Mouse (Mus musculus): ENCODE data around the gene Nle1. TPM values are rescaled to one million over a fixed set of nuclear protein-coding genes. Genes with fewer than 3 reads are reported as not detected.

Gene Nle1
- polyA plus RNA-seq, 1 experiment from 2014 or later, result 21.2 TPM

DNA sequence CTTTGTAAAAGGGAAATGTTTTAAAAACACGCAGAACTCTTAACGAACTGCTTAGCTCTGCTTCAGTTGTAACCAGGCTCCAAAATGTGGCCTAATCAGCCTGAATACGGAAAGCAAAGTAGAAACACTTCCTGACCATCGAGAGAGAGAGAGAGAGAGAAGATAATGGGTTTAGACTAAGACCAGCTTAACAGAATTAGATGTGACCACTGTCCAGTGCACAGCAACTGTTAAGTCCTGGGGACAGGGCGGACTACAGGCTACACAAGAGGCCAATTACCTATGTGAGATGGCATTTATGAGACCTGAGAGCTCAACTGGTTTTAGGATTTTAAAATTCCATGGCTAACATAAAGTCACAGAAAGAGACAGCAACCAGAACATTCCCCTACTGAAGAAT, 40.3 kb downstream of the Nle1 start:
- Histone ChIP-seq H3K4me1 (peaks cover 15% of the 10 kb centered on the region), H3K9me3 (no peaks in the 10 kb centered on the region), H3K27me3 (replicated peaks) (no peaks in the 10 kb centered on the region), H3K36me3 (no peaks in the 10 kb centered on the region), H3K4me3 (no peak overlapping the region), H3K27ac (replicated peaks) (no peak overlapping the region), H3K9ac (no peak overlapping the region), H3K4me2 (0 out of 2 replicates have a peak overlapping the region, but pooled peaks have one; percentile 5)
- ATAC-seq (ENCODE audit: extremely low read depth, insufficient number of reproducible peaks, low FRiP score, low TSS enrichment), result no peak
- WGBS, result 55% methylated on average over 5 of the region's 5 CpGs

- Histone ChIP-seq H3K36me3 (no peaks in the 10 kb centered on the region), H3K9me3 (no peaks in the 10 kb centered on the region), H3K9ac (no peak overlapping the region), H3K4me3 (no peak overlapping the region), H3K4me1 (peaks cover 20% of the 10 kb centered on the region), H3K4me2 (no peak overlapping the region), H3K27me3 (replicated peaks) (no peaks in the 10 kb centered on the region), H3K27ac (replicated peaks) (no peak overlapping the region)
- WGBS, result 29% methylated on average over 7 of the region's 7 CpGs
- no peak for ATAC-seq (ENCODE audit: extremely low read depth, insufficient number of reproducible peaks, low FRiP score, low TSS enrichment)
Measured at GRCm38 (mm10) chr11:82866850-82867564, 41.2 kb downstream of the Nle1 start.

DNA sequence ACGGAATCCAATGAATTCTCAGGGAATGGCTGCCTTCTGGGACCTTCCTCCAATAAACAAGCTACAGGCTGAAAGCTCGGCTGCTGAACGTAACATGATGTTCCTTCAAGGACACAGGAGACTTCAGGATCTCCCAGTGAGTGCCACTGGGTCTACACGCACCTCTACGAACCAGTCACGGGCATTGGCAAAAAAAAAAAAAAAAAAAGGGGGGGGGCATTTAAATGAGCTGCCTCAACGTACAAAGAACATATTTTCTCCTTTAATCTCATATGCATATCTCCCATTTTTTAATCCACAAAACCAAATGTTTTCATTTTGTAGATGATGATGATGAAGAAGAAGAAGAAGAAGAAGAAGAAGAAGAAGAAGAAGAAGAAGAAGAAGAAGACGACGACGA, 42.3 kb downstream of the Nle1 start:
- Histone ChIP-seq H3K9me3 (no peaks in the 10 kb centered on the region), H3K9ac (no peak overlapping the region), H3K27ac (replicated peaks) (no peak overlapping the region), H3K27me3 (replicated peaks) (no peaks in the 10 kb centered on the region), H3K4me1 (peaks cover 28% of the 10 kb centered on the region), H3K4me3 (no peak overlapping the region), H3K4me2 (no peak overlapping the region), H3K36me3 (no peaks in the 10 kb centered on the region)
- 79% methylated on average over 10 of the region's 10 CpGs for WGBS
- no peak for ATAC-seq (ENCODE audit: extremely low read depth, insufficient number of reproducible peaks, low FRiP score, low TSS enrichment)

DNA sequence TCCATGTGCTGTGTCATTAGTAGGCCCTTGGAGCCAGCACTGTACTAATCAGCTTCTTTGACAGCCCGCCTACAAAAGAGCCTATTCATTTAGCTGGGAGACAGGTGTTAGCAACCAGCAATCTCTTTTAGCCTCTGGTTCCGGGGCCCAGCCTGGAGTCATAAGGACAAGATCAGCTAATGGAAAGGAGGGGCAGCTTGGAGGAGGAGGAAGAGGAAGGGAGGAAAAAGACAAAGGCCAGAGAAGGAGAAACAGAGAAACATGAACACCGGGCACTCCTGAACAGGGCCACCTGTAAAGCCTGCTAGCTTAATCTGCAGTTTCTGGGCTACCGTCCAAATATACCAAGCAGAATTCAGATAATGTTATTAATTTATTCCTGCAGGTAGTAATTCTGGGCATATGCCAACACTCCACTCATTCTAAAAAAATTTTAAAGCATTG, 44.7 kb downstream of the Nle1 start:
- no peak overlapping the region for H3K9ac ChIP-seq
- H3K4me1 ChIP-seq, result peaks cover 21% of the 10 kb centered on the region
- no peak overlapping the region for H3K27ac ChIP-seq (replicated peaks)
- H3K9me3 ChIP-seq, result no peaks in the 10 kb centered on the region
- H3K27me3 ChIP-seq (replicated peaks), result no peaks in the 10 kb centered on the region
- H3K4me2 ChIP-seq, result no peak overlapping the region
- no peaks in the 10 kb centered on the region for H3K36me3 ChIP-seq
- no peak for ATAC-seq (ENCODE audit: extremely low read depth, insufficient number of reproducible peaks, low FRiP score, low TSS enrichment)
- WGBS, result 57% methylated on average over 4 of the region's 4 CpGs
- no peak overlapping the region for H3K4me3 ChIP-seq

GRCm38 (mm10) chr11:82863059-82863458, 45.2 kb downstream of the Nle1 start:
- Histone ChIP-seq H3K4me3 (no peak overlapping the region), H3K27ac (replicated peaks) (no peak overlapping the region), H3K4me1 (peaks cover 21% of the 10 kb centered on the region), H3K9ac (no peak overlapping the region), H3K27me3 (replicated peaks) (no peaks in the 10 kb centered on the region), H3K4me2 (no peak overlapping the region), H3K9me3 (no peaks in the 10 kb centered on the region), H3K36me3 (no peaks in the 10 kb centered on the region)
- WGBS, result 85% methylated on average over 2 of the region's 2 CpGs
- no peak for ATAC-seq (ENCODE audit: extremely low read depth, insufficient number of reproducible peaks, low FRiP score, low TSS enrichment)

GRCm38 (mm10) chr11:82862638-82863037, 45.6 kb downstream of the Nle1 start:
- no peak overlapping the region for H3K27ac ChIP-seq (replicated peaks)
- WGBS, result 71% methylated on average over 9 of the region's 9 CpGs

DNA sequence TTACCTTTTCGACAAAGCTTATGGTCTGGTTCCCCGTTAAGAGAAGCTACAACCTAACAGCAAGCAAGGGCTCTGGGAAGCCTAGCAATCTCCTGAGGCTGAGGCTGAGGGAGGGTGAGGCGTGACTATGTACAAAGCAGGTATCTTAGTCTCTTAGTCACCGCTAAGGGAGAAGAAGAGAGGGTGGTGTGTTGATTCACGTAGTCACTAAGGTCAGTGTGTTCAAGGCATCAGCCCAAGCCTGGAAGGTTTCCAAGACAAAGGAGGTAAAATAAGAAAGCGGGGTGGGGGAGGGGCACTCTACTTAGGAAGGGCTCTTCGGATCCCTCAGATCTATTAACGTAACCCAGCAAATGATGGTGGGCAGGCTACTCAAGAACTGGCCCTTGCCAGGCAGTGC, 46.7 kb downstream of the Nle1 start:
- no peak for ATAC-seq (ENCODE audit: extremely low read depth, insufficient number of reproducible peaks, low FRiP score, low TSS enrichment)
- H3K9ac ChIP-seq, result no peak overlapping the region
- H3K4me1 ChIP-seq, result peaks cover 20% of the 10 kb centered on the region
- H3K27me3 ChIP-seq (replicated peaks), result no peaks in the 10 kb centered on the region
- H3K4me3 ChIP-seq, result no peak overlapping the region
- no peaks in the 10 kb centered on the region for H3K9me3 ChIP-seq
- no peak overlapping the region for H3K27ac ChIP-seq (replicated peaks)
- no peak overlapping the region for H3K4me2 ChIP-seq
- H3K36me3 ChIP-seq, result no peaks in the 10 kb centered on the region
- WGBS, result 58% methylated on average over 8 of the region's 8 CpGs

More at GRCm38 (mm10) chr11:82862638-82863037, 45.6 kb downstream of the Nle1 start:
- Histone ChIP-seq H3K4me1 (peaks cover 21% of the 10 kb centered on the region), H3K36me3 (no peaks in the 10 kb centered on the region), H3K9me3 (no peaks in the 10 kb centered on the region), H3K4me3 (no peak overlapping the region), H3K4me2 (no peak overlapping the region), H3K27me3 (replicated peaks) (no peaks in the 10 kb centered on the region), H3K9ac (no peak overlapping the region)
- ATAC-seq (ENCODE audit: extremely low read depth, insufficient number of reproducible peaks, low FRiP score, low TSS enrichment), result no peak

- no peaks in the 10 kb centered on the region for H3K36me3 ChIP-seq
- WGBS, result 73% methylated on average over 6 of the region's 6 CpGs
- H3K9me3 ChIP-seq, result no peaks in the 10 kb centered on the region
- H3K27me3 ChIP-seq (replicated peaks), result no peaks in the 10 kb centered on the region
- no peak for ATAC-seq (ENCODE audit: extremely low read depth, insufficient number of reproducible peaks, low FRiP score, low TSS enrichment)
- peaks cover 24% of the 10 kb centered on the region for H3K4me1 ChIP-seq
- H3K4me2 ChIP-seq, result no peak overlapping the region
- no peak overlapping the region for H3K4me3 ChIP-seq
- H3K27ac ChIP-seq (replicated peaks), result no peak overlapping the region
- no peak overlapping the region for H3K9ac ChIP-seq
Measured at GRCm38 (mm10) chr11:82860759-82861158, 47.5 kb downstream of the Nle1 start.

DNA sequence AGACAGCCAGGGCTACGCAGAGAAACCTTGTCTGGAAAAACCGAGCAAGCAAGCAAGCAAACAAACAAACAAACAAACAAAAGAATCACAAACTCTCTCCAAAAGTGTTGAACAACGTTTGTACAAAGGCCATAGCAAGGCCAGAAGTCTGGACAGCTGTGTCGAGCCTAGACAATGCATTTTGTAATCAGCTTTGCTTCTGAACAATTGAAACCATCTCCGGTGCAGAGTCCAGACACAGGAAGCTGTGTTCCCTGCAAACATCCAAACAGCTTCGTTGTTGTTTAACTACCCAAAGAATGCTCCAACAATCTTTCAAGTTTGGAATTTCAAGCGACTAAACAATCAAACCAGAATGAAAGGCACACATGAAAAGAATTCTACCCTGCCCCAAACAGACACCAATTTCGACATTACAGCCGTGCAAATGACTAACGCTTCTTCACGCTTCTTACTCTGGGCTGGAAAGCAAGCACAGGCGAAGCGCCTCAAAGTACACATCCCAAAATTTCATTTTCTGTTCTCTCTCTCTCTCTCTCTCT, 50.8 kb downstream of the Nle1 start:
- no peaks in the 10 kb centered on the region for H3K36me3 ChIP-seq
- H3K4me3 ChIP-seq, result no peak overlapping the region
- no peak overlapping the region for H3K4me2 ChIP-seq
- H3K9me3 ChIP-seq, result no peaks in the 10 kb centered on the region
- no peak for ATAC-seq (ENCODE audit: extremely low read depth, insufficient number of reproducible peaks, low FRiP score, low TSS enrichment)
- 0 out of 2 replicates have a peak overlapping the region, but pooled peaks have one; percentile 0 for H3K27ac ChIP-seq (replicated peaks)
- WGBS, result 77% methylated on average over 13 of the region's 13 CpGs
- no peak overlapping the region for H3K9ac ChIP-seq
- peaks cover 24% of the 10 kb centered on the region for H3K4me1 ChIP-seq
- H3K27me3 ChIP-seq (replicated peaks), result no peaks in the 10 kb centered on the region

GRCm38 (mm10) chr11:82856032-82856431, 52.2 kb downstream of the Nle1 start:
- H3K27me3 ChIP-seq (replicated peaks), result no peaks in the 10 kb centered on the region
- H3K9ac ChIP-seq, result no peak overlapping the region
- H3K4me1 ChIP-seq, result peaks cover 15% of the 10 kb centered on the region
- no peaks in the 10 kb centered on the region for H3K9me3 ChIP-seq
- no peak for ATAC-seq (ENCODE audit: extremely low read depth, insufficient number of reproducible peaks, low FRiP score, low TSS enrichment)
- H3K36me3 ChIP-seq, result no peaks in the 10 kb centered on the region
- 85% methylated on average over 10 of the region's 10 CpGs for WGBS
- H3K27ac ChIP-seq (replicated peaks), result no peak overlapping the region
- H3K4me3 ChIP-seq, result no peak overlapping the region
- H3K4me2 ChIP-seq, result no peak overlapping the region

DNA sequence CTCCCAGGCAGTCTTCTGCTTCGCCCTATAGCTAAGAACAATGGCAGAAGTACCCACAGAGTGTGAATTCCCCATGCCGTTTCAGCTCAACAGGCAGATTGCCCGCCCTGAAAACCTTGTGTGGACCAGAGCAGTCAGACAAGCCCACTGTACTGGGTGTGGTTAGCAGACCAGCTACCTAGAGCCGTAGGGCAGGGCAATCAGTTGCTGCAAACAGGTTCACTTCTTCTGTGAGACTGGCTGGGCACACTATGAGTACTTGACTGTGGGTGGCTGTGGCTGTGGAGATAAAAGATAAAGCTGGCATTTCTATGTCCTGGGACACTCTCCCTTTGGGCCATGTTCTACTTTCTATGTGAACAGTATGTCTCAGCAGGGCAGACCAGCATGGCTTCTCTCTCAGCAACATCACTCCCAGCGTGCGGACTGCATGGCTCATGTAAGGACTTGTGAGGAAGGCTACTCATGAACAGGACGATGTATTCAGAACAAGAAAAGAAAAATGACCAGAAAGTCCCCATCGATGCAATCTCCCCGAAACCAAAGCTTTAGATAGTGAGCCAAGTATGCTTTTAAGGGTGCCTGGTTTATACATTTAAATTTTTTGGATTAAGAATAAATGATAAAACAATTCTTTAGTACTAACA, 52.8 kb downstream of the Nle1 start:
- 77% methylated on average over 9 of the region's 9 CpGs for WGBS
- no peak for ATAC-seq (ENCODE audit: extremely low read depth, insufficient number of reproducible peaks, low FRiP score, low TSS enrichment)
- Histone ChIP-seq H3K36me3 (no peaks in the 10 kb centered on the region), H3K4me3 (no peak overlapping the region), H3K4me1 (peaks cover 15% of the 10 kb centered on the region), H3K27ac (replicated peaks) (no peak overlapping the region), H3K9me3 (no peaks in the 10 kb centered on the region), H3K9ac (no peak overlapping the region), H3K4me2 (no peak overlapping the region), H3K27me3 (replicated peaks) (no peaks in the 10 kb centered on the region)
